Mouse (Mus musculus): ENCODE results near the gene Bod1.

Bod1 gene

GRCm38 (mm10) chr11:31671354-31672169 is at the start of gene Bod1:
Gene Bod1, minus strand, starts transcription at chr11:31671885.
- peak; percentile 93 for DNase-seq (ENCODE audit: low read depth)

- DNase-seq (ENCODE audit: low read depth), result no peak
These were observed 47.4 kb upstream of the Bod1 start for GRCm38 (mm10) chr11:31719090-31719489.

- peak; percentile 48 for DNase-seq (ENCODE audit: low read depth)
These were observed 46.4 kb upstream of the Bod1 start for GRCm38 (mm10) chr11:31717926-31718735.

GRCm38 (mm10) chr11:31713641-31714121 is 42.0 kb upstream of the Bod1 start:
- peak; percentile 76 for DNase-seq (ENCODE audit: low read depth)

- DNase-seq (ENCODE audit: low read depth), result no peak
These were observed 41.4 kb upstream of the Bod1 start for GRCm38 (mm10) chr11:31713116-31713515.

GRCm38 (mm10) chr11:31707771-31708170 is 36.1 kb upstream of the Bod1 start:
- no peak for DNase-seq (ENCODE audit: low read depth)

- DNase-seq (ENCODE audit: low read depth), result no peak
These were observed 31.5 kb upstream of the Bod1 start for GRCm38 (mm10) chr11:31703173-31703572.

- no peak for DNase-seq (ENCODE audit: low read depth)
These were observed 30.2 kb upstream of the Bod1 start for GRCm38 (mm10) chr11:31701901-31702300.

GRCm38 (mm10) chr11:31699502-31699901 is 27.8 kb upstream of the Bod1 start:
- no peak for DNase-seq (ENCODE audit: low read depth)

- DNase-seq (ENCODE audit: low read depth), result no peak
These were observed 23.1 kb upstream of the Bod1 start for GRCm38 (mm10) chr11:31694801-31695200.

GRCm38 (mm10) chr11:31694109-31694508 is 22.4 kb upstream of the Bod1 start:
- peak; percentile 34 for DNase-seq (ENCODE audit: low read depth)

- no peak for DNase-seq (ENCODE audit: low read depth)
These were observed 21.6 kb upstream of the Bod1 start for GRCm38 (mm10) chr11:31693322-31693721.

- no peak for DNase-seq (ENCODE audit: low read depth)
These were observed 17.3 kb upstream of the Bod1 start for GRCm38 (mm10) chr11:31688956-31689355.

GRCm38 (mm10) chr11:31684913-31685567 is 13.4 kb upstream of the Bod1 start:
- no peak for DNase-seq (ENCODE audit: low read depth)

GRCm38 (mm10) chr11:31684126-31684525 is 12.4 kb upstream of the Bod1 start:
- no peak for DNase-seq (ENCODE audit: low read depth)

- no peak for DNase-seq (ENCODE audit: low read depth)
These were observed 8.2 kb upstream of the Bod1 start for GRCm38 (mm10) chr11:31679840-31680381.

GRCm38 (mm10) chr11:31677309-31677708 is 5.6 kb upstream of the Bod1 start:
- DNase-seq (ENCODE audit: low read depth), result no peak

GRCm38 (mm10) chr11:31676661-31677252 is 5.1 kb upstream of the Bod1 start:
- no peak for DNase-seq (ENCODE audit: low read depth)

- peak; percentile 79 for DNase-seq (ENCODE audit: low read depth)
These were observed 3.7 kb upstream of the Bod1 start for GRCm38 (mm10) chr11:31675430-31675829.

- DNase-seq (ENCODE audit: low read depth), result no peak
These were observed 482 bp upstream of the Bod1 start for GRCm38 (mm10) chr11:31672170-31672563.

GRCm38 (mm10) chr11:31670468-31670921 is 1.2 kb downstream of the Bod1 start:
- peak; percentile 41 for DNase-seq (ENCODE audit: low read depth)

All from 416B (cell line).